Mouse (Mus musculus): ENCODE measurements around the gene Bloc1s3. TPM values are rescaled to one million over a fixed set of nuclear protein-coding genes. Genes with fewer than 3 reads are reported as not detected.

The Bloc1s3 gene
- total RNA-seq (2021): 1 to 10 TPM; 2.7 to 2.8 TPM
- long read RNA-seq, experiment 1, partial matches to known transcripts: 0 of 4 reads
- long read RNA-seq, experiment 1, other reads (novel, unspliced or antisense): 0 of 4 reads
- long read RNA-seq, experiment 2, partial matches to known transcripts: 0 of 2 reads
- long read RNA-seq, experiment 2, other reads (novel, unspliced or antisense): 1 of 2 reads

GRCm38 (mm10) chr7:19508150-19508923, at the start of gene Bloc1s3, which contains the start of gene Trappc6a:
TSS of gene Bloc1s3 (minus strand) at chr7:19508367.
TSS of gene Trappc6a (plus strand) at chr7:19508395.
- peak; percentile 96 for DNase-seq

GRCm38 (mm10) chr7:19557086-19557485, 48.9 kb upstream of the Bloc1s3 start:
- DNase-seq: peak in 1 of 2 experiments; percentile 36

GRCm38 (mm10) chr7:19554168-19554567, 46.0 kb upstream of the Bloc1s3 start:
- DNase-seq: no peak

- DNase-seq: no peak
These were observed 44.3 kb upstream of the Bloc1s3 start for GRCm38 (mm10) chr7:19552443-19552842.

GRCm38 (mm10) chr7:19551634-19552033, 43.5 kb upstream of the Bloc1s3 start:
- no peak for DNase-seq

- no peak for DNase-seq
These were observed 41.2 kb upstream of the Bloc1s3 start for GRCm38 (mm10) chr7:19549394-19549793.

- DNase-seq: no peak
These were observed 39.3 kb upstream of the Bloc1s3 start for GRCm38 (mm10) chr7:19547344-19547969.

- no peak for DNase-seq
These were observed 37.8 kb upstream of the Bloc1s3 start for GRCm38 (mm10) chr7:19546007-19546406.

- no peak for DNase-seq
These were observed 35.4 kb upstream of the Bloc1s3 start for GRCm38 (mm10) chr7:19543584-19543983.

- DNase-seq: peak in 1 of 2 experiments; percentile 30
These were observed 34.1 kb upstream of the Bloc1s3 start for GRCm38 (mm10) chr7:19542155-19542691.

GRCm38 (mm10) chr7:19541681-19542154, 33.6 kb upstream of the Bloc1s3 start:
- DNase-seq: no peak

GRCm38 (mm10) chr7:19540771-19541566, 32.8 kb upstream of the Bloc1s3 start:
- no peak for DNase-seq

- DNase-seq: no peak
These were observed 26.5 kb upstream of the Bloc1s3 start for GRCm38 (mm10) chr7:19534676-19535075.

- DNase-seq: no peak
These were observed 24.1 kb upstream of the Bloc1s3 start for GRCm38 (mm10) chr7:19532240-19532639.

- DNase-seq: no peak
These were observed 22.9 kb upstream of the Bloc1s3 start for GRCm38 (mm10) chr7:19531077-19531476.

- DNase-seq: no peak
These were observed 16.9 kb upstream of the Bloc1s3 start for GRCm38 (mm10) chr7:19525105-19525481.

GRCm38 (mm10) chr7:19524420-19525104, 16.4 kb upstream of the Bloc1s3 start:
- DNase-seq: no peak

GRCm38 (mm10) chr7:19523757-19524419, 15.7 kb upstream of the Bloc1s3 start:
- peak in 1 of 2 experiments; percentile 68 for DNase-seq

GRCm38 (mm10) chr7:19523017-19523756, 15.0 kb upstream of the Bloc1s3 start:
- DNase-seq: no peak

- no peak for DNase-seq
These were observed 11.9 kb upstream of the Bloc1s3 start for GRCm38 (mm10) chr7:19520032-19520431.
